Mouse (Mus musculus) liver, adult 2 months (tissue): ENCODE results near the gene Tmco3.

Experiments used
- CTCF ChIP-seq: fragments of 200-500 bp; IDR thresholded peaks from 2 replicates; pipeline ENCODE4 v1.5.1; 2011; ENCODE audit warnings: low read depth, low read length, control low read depth
- POLR2A ChIP-seq: fragments of 200-500 bp; IDR thresholded peaks from 2 replicates; pipeline ENCODE4 v1.6.1; 2011; ENCODE audit warnings: low read length, control low read depth; ENCODE audit not compliant: insufficient read depth; ENCODE audit errors: extremely low read depth

DNA sequence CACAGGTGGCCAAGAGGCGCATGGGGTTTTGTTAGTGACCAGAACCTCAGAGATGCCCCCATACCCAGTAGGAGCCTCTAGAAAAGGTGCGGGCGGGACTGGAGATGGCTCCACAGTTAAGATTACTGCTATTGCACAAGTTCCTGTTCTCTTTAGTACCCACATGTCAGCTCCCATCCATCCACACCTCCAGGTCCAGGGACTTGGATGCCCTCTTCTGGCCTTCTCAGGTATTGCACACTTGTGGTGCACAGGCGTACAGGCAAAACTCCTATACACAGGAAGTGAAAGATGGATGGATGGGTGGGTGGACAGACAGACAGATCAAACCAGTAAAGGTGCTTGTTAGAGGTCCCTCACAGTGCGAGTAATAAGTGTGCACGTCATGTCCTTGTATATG, 73.9 kb downstream of the Tmco3 start:
- no peak; the same call in 1 of the 2 replicates for TF ChIP-seq CTCF
- no peak for TF ChIP-seq POLR2A
